Mouse (Mus musculus) liver, embryonic 13.5 days (tissue): ENCODE results near the gene Fgfr2. TPM values are rescaled to one million over a fixed set of nuclear protein-coding genes. Genes with fewer than 3 reads are reported as not detected.

Experiments
- ATAC-seq: fragments of 200-750 bp; cut with Nextera tagmentation; 2 replicates; pipeline ENCODE4 v1.8.0; 2017; ENCODE audit warnings: low read depth, mild to moderate bottlenecking, moderate number of reproducible peaks, moderate library complexity
- DNase-seq: peaks from one replicate; pipeline ENCODE4 v3.0.0; 2022
- H3K27ac ChIP-seq: fragments of 300-500 bp; sonication (generic); 2 replicates; pipeline ENCODE4 v1.5.1; 2015; ENCODE audit warnings: moderate library complexity, mild to moderate bottlenecking, inconsistent platforms
- H3K27me3 ChIP-seq: fragments of 300-500 bp; sonication (generic); 2 replicates; pipeline ENCODE4 v1.6.1; 2015; ENCODE audit warnings: mild to moderate bottlenecking, inconsistent platforms
- H3K36me3 ChIP-seq: fragments of 300-500 bp; sonication (generic); 2 replicates; pipeline ENCODE4 v1.6.1; 2015; ENCODE audit warnings: mild to moderate bottlenecking, inconsistent platforms
- H3K4me1 ChIP-seq: fragments of 300-500 bp; sonication (generic); replicated peaks from 2 replicates; pipeline ENCODE4 v1.6.1; 2015; ENCODE audit warnings: inconsistent platforms
- H3K4me2 ChIP-seq: fragments of 300-500 bp; sonication (generic); 2 replicates; pipeline ENCODE4 v1.6.1; 2015; ENCODE audit warnings: inconsistent platforms, mild to moderate bottlenecking, moderate library complexity
- H3K4me3 ChIP-seq: fragments of 300-500 bp; sonication (generic); replicated peaks from 2 replicates; pipeline ENCODE4 v1.5.1; 2015; ENCODE audit warnings: mild to moderate bottlenecking, inconsistent platforms
- H3K9ac ChIP-seq: fragments of 300-500 bp; sonication (generic); 2 replicates; pipeline ENCODE4 v1.6.1; 2015; ENCODE audit warnings: mild to moderate bottlenecking, inconsistent platforms
- H3K9me3 ChIP-seq: fragments of 300-500 bp; sonication (generic); replicated peaks from 2 replicates; pipeline ENCODE4 v1.6.1; 2016; ENCODE audit warnings: inconsistent platforms
- WGBS: fragments of 180-500 bp; shearing (Covaris S2); methylation state at CpG from one replicate; pipeline ENCODE4 v1.1.7; 2015; ENCODE audit not compliant: insufficient replicate concordance; 5-methylcytosine and 5-hydroxymethylcytosine counted together
- polyA plus RNA-seq: library from polyadenylated mRNA; unstranded; fragments of >200 nt; fragmentation: Nextera tagmentation; extraction: Ambion mirVana; gene quantifications from 2 replicates; pipeline ENCODE4 v1.2.1, GENCODE M21; 2015

Gene Fgfr2
- polyA plus RNA-seq, 1 experiment from 2014 or later = 8.9 TPM

DNA sequence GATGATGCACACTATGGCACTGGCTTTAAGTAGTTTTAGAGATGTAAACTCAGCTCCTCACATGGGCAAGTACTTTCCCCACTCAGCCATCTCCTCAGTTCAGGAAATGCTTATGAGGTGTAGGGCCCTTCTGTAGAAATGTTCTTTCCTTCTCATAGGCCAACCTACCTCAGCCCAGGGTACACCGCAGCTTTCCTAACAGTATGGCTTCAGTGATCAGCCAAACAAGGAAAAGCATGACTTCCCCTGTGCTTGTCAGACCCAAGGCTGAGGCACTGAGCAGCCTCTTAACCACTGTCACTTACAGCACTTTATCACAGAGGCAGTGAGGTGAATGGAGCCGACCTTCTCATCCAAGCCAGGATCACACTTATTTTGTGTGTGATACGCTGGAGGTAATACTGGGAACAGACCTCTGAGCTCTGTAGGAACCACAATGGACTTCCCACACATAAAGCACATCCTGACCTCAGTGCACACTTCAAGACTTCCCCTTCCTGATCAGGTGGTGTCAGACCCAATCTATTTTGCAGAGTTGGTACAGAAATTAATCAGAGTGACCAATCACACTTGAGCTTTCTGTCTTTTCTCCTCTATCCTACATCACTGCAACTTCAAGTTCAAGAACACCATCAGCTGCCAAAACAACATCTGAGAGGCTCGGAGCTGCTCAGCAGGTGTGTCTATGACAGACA is 335.5 kb downstream of the Fgfr2 start:
- ATAC-seq = no peak
- WGBS = 56% methylated on average over 4 of the region's 4 CpGs
- peaks cover 70% of the 10 kb centered on the region for H3K4me1 ChIP-seq

DNA sequence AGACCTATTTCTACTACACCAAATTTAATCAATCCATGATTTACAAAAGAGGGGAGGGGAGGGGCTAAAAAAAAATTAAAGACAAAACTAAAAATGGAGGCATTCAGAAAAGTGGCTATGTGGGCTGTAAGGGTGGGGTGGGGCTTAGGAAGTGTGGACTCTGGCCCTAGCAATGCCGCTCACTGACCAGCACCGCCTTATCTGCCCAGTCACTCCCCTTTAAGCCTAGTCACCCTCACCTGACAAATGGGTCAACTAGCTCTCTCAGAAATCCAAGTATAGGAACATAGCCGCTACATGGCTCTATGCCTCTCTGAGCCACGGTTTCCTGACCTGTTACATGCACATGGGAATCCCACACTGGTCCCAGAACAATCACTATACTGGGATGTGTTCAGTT is 336.1 kb downstream of the Fgfr2 start:
- no peaks in the 10 kb centered on the region for H3K36me3 ChIP-seq
- H3K27ac ChIP-seq = peak overlapping the region; percentile 41
- H3K4me2 ChIP-seq = no peak overlapping the region
- H3K9me3 ChIP-seq = no peaks in the 10 kb centered on the region
- H3K4me1 ChIP-seq = peaks cover 73% of the 10 kb centered on the region
- DNase-seq (no peak), ATAC-seq (no peak)
- no peak overlapping the region for H3K9ac ChIP-seq
- H3K27me3 ChIP-seq = no peaks in the 10 kb centered on the region
- WGBS = 71% methylated on average over 4 of the region's 4 CpGs
- H3K4me3 ChIP-seq = no peak overlapping the region

More for the DNA sequence above, 335.5 kb downstream of the Fgfr2 start:
- Histone ChIP-seq H3K9me3 (no peaks in the 10 kb centered on the region), H3K9ac (no peak overlapping the region), H3K27ac (peak overlapping the region; percentile 41), H3K36me3 (no peaks in the 10 kb centered on the region), H3K4me3 (no peak overlapping the region), H3K27me3 (no peaks in the 10 kb centered on the region), H3K4me2 (no peak overlapping the region)
- no peak for DNase-seq

DNA sequence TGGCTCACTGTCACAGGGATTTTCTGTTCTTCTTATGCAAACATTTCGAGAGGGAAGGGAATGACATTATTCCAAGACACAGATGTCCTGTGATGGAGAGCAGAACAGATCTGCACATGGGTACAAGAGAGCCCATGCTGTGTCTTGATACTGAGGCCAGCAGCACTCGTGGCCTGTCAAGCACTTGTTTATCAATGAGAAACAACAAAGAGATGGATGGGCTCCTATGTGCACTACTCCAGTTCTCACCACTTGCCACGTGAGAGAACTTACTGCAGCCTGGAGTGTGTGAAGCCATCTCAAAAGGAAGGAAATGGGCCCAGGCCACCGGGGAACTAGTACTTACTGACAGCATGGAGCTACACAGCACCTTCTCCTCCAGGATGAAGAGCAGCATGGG is 336.6 kb downstream of the Fgfr2 start:
- Histone ChIP-seq H3K4me2 (no peak overlapping the region), H3K27ac (0 out of 2 replicates have a peak overlapping the region, but pooled peaks have one; percentile 41), H3K4me1 (peaks cover 73% of the 10 kb centered on the region), H3K9ac (no peak overlapping the region), H3K4me3 (no peak overlapping the region), H3K27me3 (no peaks in the 10 kb centered on the region), H3K36me3 (no peaks in the 10 kb centered on the region), H3K9me3 (no peaks in the 10 kb centered on the region)
- no peak for ATAC-seq
- WGBS = 32% methylated on average over 4 of the region's 4 CpGs
- DNase-seq = no peak

DNA sequence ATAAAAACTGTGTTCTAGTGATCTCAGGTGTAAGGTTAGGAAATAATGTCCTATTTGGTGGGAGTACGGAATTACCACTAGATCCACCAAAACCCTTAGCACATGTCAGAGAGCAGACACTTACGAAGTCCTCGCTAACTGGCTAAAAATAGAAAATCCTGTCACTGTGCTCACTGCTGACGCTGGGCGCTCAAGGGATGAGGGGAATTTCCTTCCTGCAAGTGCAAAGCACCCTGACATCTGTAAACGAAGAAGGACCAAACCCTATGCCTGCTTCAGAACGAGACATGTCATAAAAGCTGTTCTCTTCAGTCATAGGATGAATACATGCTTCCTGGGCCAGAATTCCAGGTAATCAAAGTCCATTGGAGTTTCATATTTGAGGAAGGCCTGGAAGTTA is 337.1 kb downstream of the Fgfr2 start:
- Histone ChIP-seq H3K9me3 (no peaks in the 10 kb centered on the region), H3K4me3 (no peak overlapping the region), H3K4me2 (no peak overlapping the region), H3K27me3 (no peaks in the 10 kb centered on the region), H3K36me3 (no peaks in the 10 kb centered on the region), H3K27ac (no peak overlapping the region; the same call in 1 of the 2 replicates), H3K4me1 (peaks cover 76% of the 10 kb centered on the region), H3K9ac (no peak overlapping the region)
- no peak for ATAC-seq
- WGBS = 54% methylated on average over 7 of the region's 7 CpGs
- DNase-seq = no peak

DNA sequence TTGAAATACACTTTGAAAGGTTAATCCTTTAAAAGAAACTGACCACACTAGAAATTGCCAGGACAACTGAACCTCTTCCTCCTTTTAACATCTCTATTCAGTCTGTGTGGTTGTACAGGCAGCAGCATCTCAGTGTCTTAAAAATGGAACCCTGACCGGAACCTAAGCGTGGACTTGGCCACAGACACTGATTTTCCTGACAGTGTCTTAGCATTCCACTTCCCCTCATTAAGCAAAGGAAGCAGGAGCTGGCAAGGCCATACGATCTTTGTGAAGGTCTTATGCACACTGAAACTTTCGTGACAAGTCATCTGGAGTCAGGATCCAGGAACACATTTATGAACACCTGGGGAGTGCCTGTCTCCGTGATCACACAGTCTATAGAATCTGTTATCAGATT is 339.0 kb downstream of the Fgfr2 start:
- Histone ChIP-seq H3K4me2 (no peak overlapping the region), H3K36me3 (no peaks in the 10 kb centered on the region), H3K9me3 (no peaks in the 10 kb centered on the region), H3K9ac (no peak overlapping the region), H3K4me3 (no peak overlapping the region), H3K27ac (no peak overlapping the region; the same call in 1 of the 2 replicates), H3K4me1 (peaks cover 82% of the 10 kb centered on the region), H3K27me3 (no peaks in the 10 kb centered on the region)
- 69% methylated on average over 5 of the region's 5 CpGs for WGBS
- ATAC-seq (no peak), DNase-seq (no peak)

DNA sequence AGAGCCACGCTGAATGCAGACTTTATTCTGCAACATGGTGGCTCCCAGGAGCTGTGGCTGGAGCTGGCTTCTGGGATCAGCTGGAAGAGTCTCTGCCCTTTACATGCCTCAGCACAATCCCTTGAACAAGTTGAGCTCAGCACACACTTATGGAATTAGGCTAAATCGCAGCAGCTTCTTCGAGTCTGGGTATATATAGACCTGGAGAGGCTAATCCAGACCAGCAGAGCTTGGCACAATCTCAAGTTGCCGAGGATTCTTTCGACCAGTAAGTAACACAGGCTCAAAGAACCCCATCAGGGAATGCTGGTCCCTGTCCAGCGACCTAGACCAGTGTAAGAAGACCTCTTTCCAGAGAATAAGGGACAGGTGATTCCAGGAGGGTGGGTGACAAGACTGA is 341.3 kb downstream of the Fgfr2 start:
- 74% methylated on average over 6 of the region's 6 CpGs for WGBS
- Histone ChIP-seq H3K4me1 (peaks cover 90% of the 10 kb centered on the region), H3K36me3 (peaks cover 4% of the 10 kb centered on the region; the same call in 1 of the 2 replicates), H3K4me2 (no peak overlapping the region), H3K27ac (peak overlapping the region; percentile 99), H3K9ac (peak overlapping the region; percentile 40; the same call in 1 of the 2 replicates), H3K9me3 (no peaks in the 10 kb centered on the region), H3K4me3 (no peak overlapping the region), H3K27me3 (no peaks in the 10 kb centered on the region)
- DNase-seq = no peak
- ATAC-seq = no peak

DNA sequence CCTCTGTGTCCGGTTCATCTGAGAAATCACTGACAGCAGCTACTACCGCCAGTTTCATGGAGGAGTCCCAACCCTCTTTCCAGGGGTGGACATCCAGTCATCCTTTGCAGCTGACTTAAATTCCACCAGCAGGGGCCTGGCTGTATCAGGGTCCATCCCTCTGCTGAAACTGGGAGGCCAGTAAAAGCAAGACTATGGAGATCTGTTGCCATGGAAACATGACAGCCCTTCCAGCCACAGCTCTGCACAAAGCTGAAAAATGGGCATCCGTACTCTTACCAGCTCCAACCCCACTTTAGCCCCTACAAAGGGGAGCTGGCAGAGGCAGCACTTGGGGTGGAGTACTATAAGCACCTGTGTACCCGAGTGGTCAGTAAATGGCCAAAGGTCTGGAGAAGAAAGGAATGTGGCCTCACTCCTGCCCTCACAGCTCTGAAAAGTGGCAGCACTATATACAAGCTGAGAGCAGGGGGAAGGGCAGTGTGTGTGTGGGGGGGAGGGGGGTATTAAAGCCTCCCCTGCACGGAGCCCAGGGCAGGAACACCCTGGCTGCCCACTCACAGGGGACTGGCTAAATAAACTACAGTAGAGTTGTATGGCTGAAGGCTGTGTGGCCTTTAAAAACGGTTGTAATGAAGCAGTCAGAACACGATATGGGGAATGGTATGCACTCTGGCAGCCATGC is 341.9 kb downstream of the Fgfr2 start:
- peak overlapping the region; percentile 40; the same call in 1 of the 2 replicates for H3K9ac ChIP-seq
- H3K36me3 ChIP-seq = peaks cover 8% of the 10 kb centered on the region
- no peaks in the 10 kb centered on the region for H3K27me3 ChIP-seq
- no peak for DNase-seq
- H3K9me3 ChIP-seq = no peaks in the 10 kb centered on the region
- no peak overlapping the region for H3K4me3 ChIP-seq
- 65% methylated on average over 7 of the region's 7 CpGs for WGBS
- no peak for ATAC-seq
- H3K4me1 ChIP-seq = peaks cover 90% of the 10 kb centered on the region
- H3K27ac ChIP-seq = peak overlapping the region; percentile 99
- no peak overlapping the region for H3K4me2 ChIP-seq

DNA sequence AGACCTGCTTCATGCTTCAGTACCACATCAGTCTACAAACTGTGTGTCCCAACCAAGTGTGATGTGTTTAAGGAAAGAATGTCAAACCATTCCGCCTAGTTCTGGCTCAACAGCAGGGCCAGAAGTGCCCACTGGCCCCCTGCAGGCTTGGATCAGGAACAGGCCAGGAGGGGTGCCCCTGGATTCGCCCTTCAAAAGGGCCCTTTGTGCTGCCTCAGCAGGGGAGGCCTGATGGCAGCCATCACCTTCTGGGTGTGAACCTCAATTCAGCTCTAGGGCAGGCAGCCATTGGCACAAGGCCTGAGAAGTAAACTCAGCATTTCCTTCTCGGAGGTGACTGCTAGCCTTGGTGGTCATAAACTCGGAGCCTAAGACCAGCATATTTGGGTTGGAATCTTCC is 342.5 kb downstream of the Fgfr2 start:
- DNase-seq (no peak), ATAC-seq (no peak)
- Histone ChIP-seq H3K4me1 (peaks cover 85% of the 10 kb centered on the region), H3K4me3 (no peak overlapping the region), H3K4me2 (no peak overlapping the region), H3K9me3 (no peaks in the 10 kb centered on the region), H3K9ac (no peak overlapping the region), H3K27me3 (no peaks in the 10 kb centered on the region), H3K27ac (peak overlapping the region; percentile 99), H3K36me3 (peaks cover 10% of the 10 kb centered on the region)
- 83% methylated on average over 4 of the region's 4 CpGs for WGBS

DNA sequence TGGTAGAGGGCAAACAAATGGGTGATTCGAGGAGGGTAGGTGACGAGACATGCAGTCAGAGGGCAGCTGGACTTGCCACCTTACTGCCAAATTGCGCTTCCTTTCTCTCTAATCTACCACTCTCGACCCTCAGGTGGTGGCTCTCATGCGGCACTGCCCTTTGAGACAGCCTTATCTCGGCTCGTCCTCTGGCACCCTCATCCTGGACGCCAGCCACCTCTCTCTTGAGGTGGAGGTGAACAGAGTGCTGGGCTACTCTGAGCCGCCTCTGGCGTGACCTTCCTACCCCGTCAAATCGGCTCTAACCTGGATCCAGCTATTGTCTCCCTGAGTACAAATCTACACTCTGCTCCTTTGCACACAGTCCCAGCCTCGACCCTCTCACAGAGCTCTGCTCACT is 344.5 kb downstream of the Fgfr2 start:
- ATAC-seq (peak; percentile 41), DNase-seq (no peak)
- Histone ChIP-seq H3K27ac (peak overlapping the region; percentile 99), H3K36me3 (peaks cover 26% of the 10 kb centered on the region), H3K4me2 (peak overlapping the region; percentile 85), H3K27me3 (no peaks in the 10 kb centered on the region), H3K4me3 (peak overlapping the region; percentile 76; the same call in 1 of the 2 replicates), H3K9me3 (no peaks in the 10 kb centered on the region), H3K4me1 (peaks cover 90% of the 10 kb centered on the region), H3K9ac (peak overlapping the region; percentile 86)
- WGBS = 48% methylated on average over 13 of the region's 13 CpGs

DNA sequence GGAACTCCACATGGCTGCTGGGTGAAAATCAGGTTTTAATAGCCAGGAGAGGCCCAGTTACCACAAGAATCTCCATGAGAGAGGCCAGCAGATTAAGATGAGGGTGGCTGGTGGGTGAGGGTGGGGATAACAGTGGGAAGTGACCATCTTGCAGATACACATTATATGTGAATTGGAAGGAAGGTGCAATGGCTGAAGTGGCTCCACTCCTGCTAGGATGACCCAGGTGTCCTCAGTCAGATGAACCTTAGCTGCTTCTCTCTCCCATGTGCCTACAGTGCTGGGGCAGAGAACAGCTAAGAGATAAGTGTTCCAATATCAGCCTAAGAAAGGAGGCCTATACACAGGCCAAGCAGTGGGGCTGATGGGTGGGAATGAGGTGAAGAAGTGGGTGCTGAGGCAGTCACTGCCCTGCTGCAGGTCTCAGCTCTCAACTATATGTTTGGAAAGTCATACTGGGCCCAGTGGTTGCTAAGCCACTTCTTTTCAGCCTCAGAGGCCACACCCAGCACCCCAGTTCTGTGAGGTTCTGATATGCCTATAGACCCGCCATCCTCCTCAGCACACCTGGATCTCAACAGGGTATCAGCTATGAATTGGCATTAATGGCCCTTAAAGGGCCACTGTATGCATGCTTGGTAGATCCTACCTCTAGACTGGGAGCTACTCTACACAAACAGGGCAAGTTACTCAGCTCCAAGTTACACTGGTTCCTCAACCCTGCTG is 345.3 kb downstream of the Fgfr2 start:
- peak overlapping the region; percentile 85 for H3K4me2 ChIP-seq
- ATAC-seq (peak; percentile 89), DNase-seq (peak; percentile 82)
- peak overlapping the region; percentile 99 for H3K27ac ChIP-seq
- H3K9me3 ChIP-seq = no peaks in the 10 kb centered on the region
- peaks cover 90% of the 10 kb centered on the region for H3K4me1 ChIP-seq
- peak overlapping the region; percentile 86 for H3K9ac ChIP-seq
- H3K4me3 ChIP-seq = peak overlapping the region; percentile 76
- peaks cover 26% of the 10 kb centered on the region for H3K36me3 ChIP-seq
- H3K27me3 ChIP-seq = no peaks in the 10 kb centered on the region
- 32% methylated on average over 1 of the region's 1 CpGs for WGBS

DNA sequence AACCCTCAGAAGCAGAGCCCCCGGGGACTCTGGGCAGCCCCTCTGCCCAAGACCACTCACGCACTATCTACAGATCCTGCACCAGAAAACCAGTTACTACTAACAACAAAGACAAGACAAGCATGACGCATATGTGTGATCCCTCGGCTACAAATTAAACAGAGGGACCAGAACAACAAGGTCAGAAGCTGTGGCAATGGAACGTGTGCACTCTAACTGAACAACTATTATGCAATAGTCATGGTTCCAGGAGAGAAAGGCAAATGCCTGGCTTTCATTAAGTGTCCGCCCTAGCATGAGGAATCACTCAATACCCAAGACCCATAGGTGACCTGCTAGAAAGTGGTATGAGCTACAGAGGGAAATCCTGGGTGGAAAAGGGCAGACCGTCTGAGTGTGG is 346.0 kb downstream of the Fgfr2 start:
- Histone ChIP-seq H3K27ac (peak overlapping the region; percentile 99), H3K4me1 (peaks cover 91% of the 10 kb centered on the region), H3K9me3 (no peaks in the 10 kb centered on the region), H3K4me2 (peak overlapping the region; percentile 85), H3K27me3 (no peaks in the 10 kb centered on the region), H3K4me3 (peak overlapping the region; percentile 76), H3K9ac (peak overlapping the region; percentile 86), H3K36me3 (peaks cover 28% of the 10 kb centered on the region)
- WGBS = 67% methylated on average over 7 of the region's 7 CpGs
- DNase-seq = no peak
- ATAC-seq = no peak
